Mouse (Mus musculus) heart, adult 2 months (tissue): ENCODE results near the gene Gm13287. TPM values are rescaled to one million over a fixed set of nuclear protein-coding genes. Genes with fewer than 3 reads are reported as not detected.
A peak's percentile ranks its signal among the peaks of the same experiment; 100 is the strongest.
"Not testable (repeated sequence)": the region's sequence is repeated elsewhere in the genome, so short reads cannot be mapped to it uniquely, and the experiment has no call there.

Source experiments
- DNase-seq, 2 experiments: peaks; one replicate each; pipeline ENCODE4 v3.0.0; 2021
- H3K27ac ChIP-seq: fragments of 200-600 bp; 2 replicates; pipeline ENCODE4 v1.8.1; 2022
- H3K27me3 ChIP-seq: fragments of 200-500 bp; 2 replicates; pipeline ENCODE4 v1.6.1; 2012; ENCODE audit warnings: mild to moderate bottlenecking, low read length, inconsistent platforms, mixed read lengths; ENCODE audit not compliant: control insufficient read depth, insufficient read depth
- H3K36me3 ChIP-seq: fragments of 200-500 bp; 2 replicates; pipeline ENCODE4 v1.6.1; 2012; ENCODE audit warnings: low read length, inconsistent platforms; ENCODE audit not compliant: control insufficient read depth, insufficient read depth
- H3K4me1 ChIP-seq: fragments of 200-500 bp; 2 replicates; pipeline ENCODE4 v1.6.1; 2011; ENCODE audit warnings: low read length; ENCODE audit not compliant: control insufficient read depth, insufficient read depth
- H3K4me3 ChIP-seq: fragments of 200-600 bp; 2 replicates; pipeline ENCODE4 v1.8.1; 2022
- H3K79me2 ChIP-seq: fragments of 200-500 bp; replicated peaks from 2 replicates; pipeline ENCODE4 v1.6.1; 2012; ENCODE audit warnings: mild to moderate bottlenecking, inconsistent platforms, low read length, moderate library complexity, mixed read lengths; ENCODE audit not compliant: control insufficient read depth, insufficient read depth
- H3K9ac ChIP-seq: fragments of 200-500 bp; 2 replicates; pipeline ENCODE4 v1.6.1; 2012; ENCODE audit warnings: low read depth, mild to moderate bottlenecking, control low read depth, inconsistent platforms, low read length, mixed read lengths
- CTCF ChIP-seq: fragments of 200-600 bp; IDR thresholded peaks from 2 replicates; pipeline ENCODE4 v1.8.1; 2022; ENCODE audit warnings: antibody characterized with exemption, mild to moderate bottlenecking, moderate library complexity
- POLR2A ChIP-seq: fragments of 200-500 bp; IDR thresholded peaks from 2 replicates; pipeline ENCODE4 v1.6.1; 2011; ENCODE audit warnings: mild to moderate bottlenecking, low read depth, low read length, control low read depth; ENCODE audit not compliant: insufficient read depth
- whole genome bisulfite sequencing: fragments of 180-500 bp; shearing (Covaris S2); methylation state at CpG from one replicate; pipeline ENCODE4 v1.1.7; 2018; 5-methylcytosine and 5-hydroxymethylcytosine counted together
- intact Hi-C: fragments of 180-260 bp; cut with DNase I; formaldehyde crosslinking; loops from one replicate; pipeline ENCODE4 v1.15.1; 2025
- long read RNA-seq: library from polyadenylated mRNA; stranded (forward); transcript quantifications from one replicate; pipeline ENCODE4 v2.0.0, GENCODE M21; 2021
- polyA plus RNA-seq: library from polyadenylated mRNA; depleted of rRNA; stranded (reverse); fragments of >200 nt; gene quantifications from 2 replicates; pipeline ENCODE4 v1.2.3, GENCODE M21; 2012; rRNA removed
- total RNA-seq, 2 experiments: library from RNA; stranded (reverse); gene quantifications; 2 replicates each; pipeline ENCODE4 v1.2.3; 2021

Gm13287 gene
- total RNA-seq, result not detected
- not detected in 2 replicates for polyA plus RNA-seq
- long read RNA-seq, result 0 reads

- H3K36me3 ChIP-seq, DNase-seq: not testable (repeated sequence)
- WGBS, result no CpG with 5 or more reads among the region's 29 CpGs
Measured at GRCm38 (mm10) chr4:88802954-88803353, at the start of gene Gm13287. TSS of gene Gm13287 (plus strand) at chr4:88803254.

GRCm38 (mm10) chr4:88754818-88755340 is 48.2 kb upstream of the Gm13287 start, which contains the start of gene Gm13271:
TSS of gene Gm13271 (plus strand) at chr4:88754868.
- H3K79me2 ChIP-seq, H3K27ac ChIP-seq, H3K4me1 ChIP-seq, H3K4me3 ChIP-seq, H3K36me3 ChIP-seq, intact Hi-C loops, H3K9ac ChIP-seq, H3K27me3 ChIP-seq: not testable (repeated sequence)
- 76% methylated on average over 15 of the region's 15 CpGs for WGBS
- DNase-seq, result peak; percentile 66 to 83
- peak; percentile 44 for TF ChIP-seq CTCF

More at GRCm38 (mm10) chr4:88802954-88803353, at the start of gene Gm13287:
- intact Hi-C loops, H3K4me1 ChIP-seq, H3K9ac ChIP-seq, H3K79me2 ChIP-seq, H3K27me3 ChIP-seq, H3K4me3 ChIP-seq, H3K27ac ChIP-seq: not testable (repeated sequence)

GRCm38 (mm10) chr4:88756581-88757513 is 46.2 kb upstream of the Gm13287 start:
- intact Hi-C loops, result loop anchor here (2.0 kb wide), 1 partner anchor 18 kb away; no protein-coding TSS in a partner anchor
- H3K27me3 ChIP-seq, H3K36me3 ChIP-seq, H3K4me1 ChIP-seq, H3K79me2 ChIP-seq: not testable (repeated sequence)
- 9% methylated on average over 29 of the region's 31 CpGs for WGBS
- Histone ChIP-seq H3K4me3 (peak overlapping the region; percentile 47), H3K9ac (peak overlapping the region; percentile 82), H3K27ac (peak overlapping the region; percentile 77)
- TF ChIP-seq POLR2A, result peak; percentile 65; the same call in 1 of the 2 replicates
- peak; percentile 34 to 59 for DNase-seq

- Histone ChIP-seq H3K27ac (peak overlapping the region; percentile 77), H3K9ac (peak overlapping the region; percentile 82), H3K4me3 (peak overlapping the region; percentile 47)
- peak; percentile 66 for TF ChIP-seq CTCF
- TF ChIP-seq POLR2A, result peak; percentile 61; the same call in 1 of the 2 replicates
- not testable (repeated sequence) for H3K36me3 ChIP-seq, H3K4me1 ChIP-seq, H3K79me2 ChIP-seq, H3K27me3 ChIP-seq
- intact Hi-C loops, result loop anchor here (2.0 kb wide), 1 partner anchor 19 kb away; no protein-coding TSS in a partner anchor
- DNase-seq, result peak; percentile 89 to 92
- 0% methylated on average over 16 of the region's 21 CpGs for WGBS
Measured at GRCm38 (mm10) chr4:88757628-88758031, 45.4 kb upstream of the Gm13287 start.

- 88% methylated on average over 9 of the region's 9 CpGs for WGBS
- H3K36me3 ChIP-seq, DNase-seq, H3K27ac ChIP-seq, H3K4me3 ChIP-seq, intact Hi-C loops, H3K27me3 ChIP-seq, H3K4me1 ChIP-seq, H3K9ac ChIP-seq, H3K79me2 ChIP-seq: not testable (repeated sequence)
Measured at GRCm38 (mm10) chr4:88758751-88759150, 44.3 kb upstream of the Gm13287 start.

- H3K36me3 ChIP-seq, intact Hi-C loops, H3K4me3 ChIP-seq, H3K79me2 ChIP-seq, H3K4me1 ChIP-seq, H3K27me3 ChIP-seq: not testable (repeated sequence)
- Histone ChIP-seq H3K27ac (peak within 1 kb of the TSS; percentile 40; the same call in 1 of the 2 replicates), H3K9ac (peak within 1 kb of the TSS; percentile 43; the same call in 1 of the 2 replicates)
- WGBS, result 13% methylated on average over 11 of the region's 14 CpGs
- DNase-seq, result peak in 1 of 2 experiments; percentile 44
Measured at GRCm38 (mm10) chr4:88759610-88760268, 43.3 kb upstream of the Gm13287 start, which contains the start of gene Gm13283. TSS of gene Gm13283 (plus strand) at chr4:88760119.
